Mouse (Mus musculus) midbrain, embryonic 16.5 days (tissue): Measurements from ENCODE around the gene Tufm. TPM values are rescaled to one million over a fixed set of nuclear protein-coding genes. Genes with fewer than 3 reads are reported as not detected.
A peak's percentile ranks its signal among the peaks of the same experiment; 100 is the strongest.

ENCODE experiments used
- ATAC-seq: fragments of 200-750 bp; cut with Nextera tagmentation; 2 replicates; pipeline ENCODE4 v1.8.0; 2017; ENCODE audit warnings: moderate TSS enrichment
- H3K27ac ChIP-seq: fragments of 300-500 bp; sonication (generic); 2 replicates; pipeline ENCODE4 v1.5.1; 2014; ENCODE audit warnings: mild to moderate bottlenecking, low read length, mixed read lengths
- H3K27me3 ChIP-seq: fragments of 300-500 bp; sonication (generic); 2 replicates; pipeline ENCODE4 v1.6.1; 2014; ENCODE audit warnings: low read depth, low read length, mixed read lengths; ENCODE audit not compliant: control insufficient read depth, insufficient read depth
- H3K36me3 ChIP-seq: fragments of 300-500 bp; sonication (generic); 2 replicates; pipeline ENCODE4 v1.6.1; 2014; ENCODE audit warnings: mild to moderate bottlenecking, low read length, moderate library complexity, mixed read lengths; ENCODE audit not compliant: control insufficient read depth, insufficient read depth
- H3K4me1 ChIP-seq: fragments of 300-500 bp; sonication (generic); 2 replicates; pipeline ENCODE4 v1.6.1; 2014; ENCODE audit warnings: mild to moderate bottlenecking, low read length, mixed read lengths; ENCODE audit not compliant: control insufficient read depth, insufficient read depth
- H3K4me2 ChIP-seq: fragments of 300-500 bp; sonication (generic); 2 replicates; pipeline ENCODE4 v1.6.1; 2014; ENCODE audit warnings: mild to moderate bottlenecking, low read length, mixed read lengths
- H3K4me3 ChIP-seq: fragments of 300-500 bp; sonication (generic); 2 replicates; pipeline ENCODE4 v1.5.1; 2014; ENCODE audit warnings: low read depth, mild to moderate bottlenecking, low read length, moderate library complexity, mixed read lengths
- H3K9ac ChIP-seq: fragments of 300-500 bp; sonication (generic); 2 replicates; pipeline ENCODE4 v1.6.1; 2014; ENCODE audit warnings: low read depth, low read length, mixed read lengths
- H3K9me3 ChIP-seq: fragments of 300-500 bp; sonication (generic); replicated peaks from 2 replicates; pipeline ENCODE4 v1.6.1; 2014; ENCODE audit warnings: mild to moderate bottlenecking, low read length, mixed read lengths; ENCODE audit not compliant: control insufficient read depth, poor library complexity, severe bottlenecking
- WGBS: fragments of 180-500 bp; shearing (Covaris S2); extraction: QIAGEN DNeasy Blood & Tissue Kit; methylation state at CpG from one replicate; pipeline ENCODE4 v1.1.7; 2014; 5-methylcytosine and 5-hydroxymethylcytosine counted together
- polyA plus RNA-seq: library from polyadenylated mRNA; unstranded; fragments of >200 nt; fragmentation: Nextera tagmentation; extraction: Ambion mirVana; gene quantifications from 2 replicates; pipeline ENCODE4 v1.2.1, GENCODE M21; 2015

Tufm gene
- polyA plus RNA-seq, 1 experiment from 2014 or later: 121 TPM

DNA sequence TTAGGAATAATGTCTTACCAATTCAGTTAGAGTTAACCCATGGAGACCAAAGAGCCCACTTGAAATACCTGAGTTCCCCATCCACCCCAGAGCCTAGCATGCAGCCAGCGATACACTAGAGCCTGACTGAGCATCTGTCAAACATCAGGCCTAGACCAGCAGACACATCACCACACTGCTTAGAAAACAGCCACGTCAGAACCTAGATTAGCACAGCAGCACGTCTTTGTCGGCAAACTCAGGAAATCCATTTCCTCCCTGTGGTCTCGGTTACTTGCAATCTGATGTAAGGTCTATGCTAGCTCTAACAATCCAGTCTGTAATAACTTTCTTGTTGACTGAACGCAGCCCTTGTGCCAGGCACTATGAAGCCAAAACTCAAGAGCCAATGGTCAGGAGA, 17.1 kb upstream of the Tufm start:
- 92% methylated on average over 6 of the region's 6 CpGs for WGBS

DNA sequence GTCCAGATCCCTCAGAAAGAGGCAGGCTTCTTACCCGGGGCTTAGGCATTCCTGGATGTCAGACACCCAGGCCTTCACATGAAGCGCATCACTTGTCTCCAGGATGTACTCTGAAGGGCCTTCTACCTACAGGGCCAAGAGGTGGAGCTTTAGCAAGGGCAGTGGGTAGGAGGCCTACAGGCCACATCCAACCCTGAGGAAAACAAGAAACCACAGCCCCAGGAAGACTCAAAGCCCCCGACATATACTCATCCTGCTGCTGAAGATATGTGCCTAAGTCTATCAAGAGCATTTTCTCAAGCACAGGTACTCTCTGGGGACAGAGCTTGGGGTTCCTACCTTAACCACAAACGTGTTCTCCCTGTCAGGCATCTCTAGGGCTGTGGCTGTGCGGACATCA, 15.8 kb upstream of the Tufm start:
- WGBS: 94% methylated on average over 5 of the region's 5 CpGs
- Histone ChIP-seq H3K27me3 (no peaks in the 10 kb centered on the region), H3K4me1 (peaks cover 18% of the 10 kb centered on the region), H3K27ac (no peak overlapping the region), H3K4me2 (no peak overlapping the region), H3K36me3 (peaks cover 43% of the 10 kb centered on the region), H3K9me3 (no peaks in the 10 kb centered on the region), H3K9ac (no peak overlapping the region), H3K4me3 (no peak overlapping the region)
- no peak for ATAC-seq

More for the DNA sequence above, 17.1 kb upstream of the Tufm start:
- H3K27ac ChIP-seq: no peak overlapping the region
- H3K9ac ChIP-seq: no peak overlapping the region
- H3K4me2 ChIP-seq: no peak overlapping the region
- no peaks in the 10 kb centered on the region for H3K9me3 ChIP-seq
- peaks cover 45% of the 10 kb centered on the region for H3K36me3 ChIP-seq
- ATAC-seq: no peak
- no peak overlapping the region for H3K4me3 ChIP-seq
- no peaks in the 10 kb centered on the region for H3K27me3 ChIP-seq
- peaks cover 12% of the 10 kb centered on the region for H3K4me1 ChIP-seq

DNA sequence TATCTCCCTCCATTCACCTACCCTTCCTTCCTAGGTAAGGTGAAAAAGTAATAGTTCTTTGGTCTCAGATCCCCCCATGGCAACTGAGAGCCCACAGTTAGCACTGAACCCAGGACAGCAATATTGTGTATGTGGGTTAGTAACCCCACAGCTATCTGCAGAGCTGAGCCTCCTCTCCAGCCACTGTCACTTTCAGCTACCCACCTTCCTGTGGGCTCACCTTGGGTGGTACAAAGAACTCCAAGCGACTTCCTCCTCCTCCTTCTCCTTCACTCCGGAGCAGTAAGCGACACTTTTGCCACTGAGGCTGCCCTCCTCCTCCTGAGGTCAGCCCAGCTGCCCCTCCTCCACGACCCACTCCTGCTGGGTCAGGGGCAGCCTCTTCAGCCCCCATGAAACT, 15.3 kb upstream of the Tufm start:
- 85% methylated on average over 4 of the region's 4 CpGs for WGBS
- peaks cover 39% of the 10 kb centered on the region for H3K36me3 ChIP-seq
- ATAC-seq: no peak
- no peak overlapping the region for H3K4me2 ChIP-seq
- H3K27me3 ChIP-seq: no peaks in the 10 kb centered on the region
- H3K4me1 ChIP-seq: peaks cover 18% of the 10 kb centered on the region
- no peak overlapping the region for H3K27ac ChIP-seq
- no peaks in the 10 kb centered on the region for H3K9me3 ChIP-seq
- no peak overlapping the region for H3K4me3 ChIP-seq
- H3K9ac ChIP-seq: no peak overlapping the region

DNA sequence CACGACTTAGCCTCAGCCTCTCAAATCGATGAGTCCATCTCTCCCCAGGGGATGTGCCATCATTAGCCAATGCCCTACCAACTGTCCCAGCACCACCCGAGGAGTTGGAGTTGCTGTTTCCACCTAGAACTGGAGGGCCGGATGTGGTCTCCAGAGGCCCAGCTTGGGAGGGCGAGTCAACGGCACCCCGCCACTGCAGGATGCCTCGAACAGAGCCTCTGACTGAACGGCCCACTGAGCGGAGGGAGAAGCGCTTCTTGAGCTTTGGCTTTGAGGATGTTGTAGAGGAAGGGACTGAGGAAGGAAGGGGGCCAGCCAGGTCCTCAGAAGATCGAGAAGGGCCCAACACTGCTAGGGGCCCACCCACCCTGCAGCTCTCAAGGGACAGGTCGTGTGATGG, 14.9 kb upstream of the Tufm start:
- H3K4me3 ChIP-seq: no peak overlapping the region
- ATAC-seq: no peak
- H3K27me3 ChIP-seq: no peaks in the 10 kb centered on the region
- no peak overlapping the region for H3K4me2 ChIP-seq
- no peak overlapping the region for H3K9ac ChIP-seq
- no peak overlapping the region for H3K27ac ChIP-seq
- H3K4me1 ChIP-seq: peaks cover 18% of the 10 kb centered on the region
- no peaks in the 10 kb centered on the region for H3K9me3 ChIP-seq
- peaks cover 34% of the 10 kb centered on the region for H3K36me3 ChIP-seq
- WGBS: 90% methylated on average over 13 of the region's 13 CpGs

DNA sequence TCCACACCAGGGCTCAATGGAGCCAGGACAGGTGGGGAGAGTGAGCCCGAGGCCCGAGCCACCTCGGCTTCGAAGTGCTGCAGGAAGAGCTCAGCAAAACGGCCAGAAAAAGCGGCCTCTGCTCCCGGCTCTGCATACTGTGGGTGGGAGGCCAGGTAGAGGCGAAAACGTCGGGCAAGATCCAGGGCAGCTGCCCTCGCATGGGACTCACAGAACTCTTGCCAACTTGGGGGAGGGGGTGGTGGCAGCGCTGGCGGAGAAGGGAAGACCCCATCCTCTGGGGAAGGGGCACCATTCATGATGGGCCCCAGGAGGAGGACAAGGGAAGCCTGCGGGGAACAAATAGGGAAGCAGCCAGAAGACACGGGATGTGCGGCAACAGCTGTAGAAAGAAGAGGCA, 14.4 kb upstream of the Tufm start:
- Histone ChIP-seq H3K4me2 (no peak overlapping the region), H3K36me3 (peaks cover 32% of the 10 kb centered on the region), H3K4me1 (peaks cover 18% of the 10 kb centered on the region), H3K27me3 (no peaks in the 10 kb centered on the region), H3K9me3 (no peaks in the 10 kb centered on the region), H3K27ac (no peak overlapping the region), H3K4me3 (no peak overlapping the region), H3K9ac (no peak overlapping the region)
- 90% methylated on average over 16 of the region's 16 CpGs for WGBS
- ATAC-seq: no peak

DNA sequence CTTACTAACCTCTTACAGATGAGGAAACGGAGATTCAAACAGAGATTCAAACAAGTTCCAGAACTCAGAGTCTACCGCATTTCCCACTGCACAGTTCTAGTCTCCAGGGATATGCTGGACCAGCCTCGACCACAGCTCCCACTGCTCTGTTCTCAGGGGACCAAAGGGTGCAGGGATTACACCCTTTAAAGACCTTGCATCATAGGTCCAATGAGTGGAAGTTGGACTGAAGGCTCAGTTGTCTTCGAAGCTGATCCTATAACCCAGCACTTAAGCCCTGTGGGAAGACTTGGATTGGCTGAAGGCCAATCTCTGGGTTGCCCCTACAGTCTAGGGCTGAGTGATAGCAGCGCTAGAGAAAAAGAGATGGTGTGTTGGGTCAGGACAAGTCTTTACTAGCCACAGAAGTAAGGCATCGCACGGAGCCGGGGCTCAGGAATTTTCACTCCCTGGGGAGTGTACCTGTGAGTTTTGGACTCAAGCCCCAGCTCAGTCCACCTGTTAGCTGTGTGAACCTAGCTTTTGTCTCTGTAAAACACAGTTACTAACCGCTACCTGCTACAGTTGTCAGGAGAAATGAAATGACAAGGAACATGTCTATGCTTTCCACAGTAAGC, 13.6 kb upstream of the Tufm start:
- no peak overlapping the region for H3K27ac ChIP-seq
- H3K4me2 ChIP-seq: peak overlapping the region; percentile 90
- peaks cover 18% of the 10 kb centered on the region for H3K4me1 ChIP-seq
- peak overlapping the region; percentile 88; the same call in 1 of the 2 replicates for H3K4me3 ChIP-seq
- H3K9me3 ChIP-seq: no peaks in the 10 kb centered on the region
- peak overlapping the region; percentile 95 for H3K9ac ChIP-seq
- no peaks in the 10 kb centered on the region for H3K27me3 ChIP-seq
- H3K36me3 ChIP-seq: peaks cover 24% of the 10 kb centered on the region
- WGBS: 84% methylated on average over 9 of the region's 9 CpGs
- ATAC-seq: no peak

DNA sequence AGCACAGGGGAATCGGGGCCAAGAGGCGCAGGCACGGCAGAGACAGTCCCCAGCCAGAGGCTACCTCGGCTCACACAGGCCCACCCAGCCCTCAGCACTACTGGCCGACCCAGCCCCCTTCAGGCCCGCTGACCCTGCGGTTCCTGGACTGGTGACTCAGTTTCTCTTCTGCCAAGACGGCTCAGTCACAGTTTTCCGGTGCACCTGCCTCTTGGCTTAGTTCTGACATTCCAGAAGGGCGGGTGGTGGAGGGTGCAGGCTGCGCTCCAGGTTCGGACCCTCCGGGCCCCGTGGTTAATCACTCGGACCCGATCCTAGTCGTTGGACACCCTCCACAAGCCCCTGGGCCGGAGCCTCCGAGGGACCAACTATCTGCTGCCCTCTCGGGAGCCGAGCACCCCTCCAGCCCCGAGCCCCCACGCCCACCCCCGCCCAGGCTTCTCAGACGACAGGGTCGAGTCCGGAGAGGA, 12.6 kb upstream of the Tufm start:
- peaks cover 18% of the 10 kb centered on the region for H3K4me1 ChIP-seq
- peaks cover 17% of the 10 kb centered on the region for H3K36me3 ChIP-seq
- peak overlapping the region; percentile 96 for H3K27ac ChIP-seq
- 1% methylated on average over 27 of the region's 27 CpGs for WGBS
- peak overlapping the region; percentile 88 for H3K4me3 ChIP-seq
- peak overlapping the region; percentile 90 for H3K4me2 ChIP-seq
- H3K27me3 ChIP-seq: no peaks in the 10 kb centered on the region
- peak overlapping the region; percentile 95 for H3K9ac ChIP-seq
- no peaks in the 10 kb centered on the region for H3K9me3 ChIP-seq
- ATAC-seq: peak; percentile 62

DNA sequence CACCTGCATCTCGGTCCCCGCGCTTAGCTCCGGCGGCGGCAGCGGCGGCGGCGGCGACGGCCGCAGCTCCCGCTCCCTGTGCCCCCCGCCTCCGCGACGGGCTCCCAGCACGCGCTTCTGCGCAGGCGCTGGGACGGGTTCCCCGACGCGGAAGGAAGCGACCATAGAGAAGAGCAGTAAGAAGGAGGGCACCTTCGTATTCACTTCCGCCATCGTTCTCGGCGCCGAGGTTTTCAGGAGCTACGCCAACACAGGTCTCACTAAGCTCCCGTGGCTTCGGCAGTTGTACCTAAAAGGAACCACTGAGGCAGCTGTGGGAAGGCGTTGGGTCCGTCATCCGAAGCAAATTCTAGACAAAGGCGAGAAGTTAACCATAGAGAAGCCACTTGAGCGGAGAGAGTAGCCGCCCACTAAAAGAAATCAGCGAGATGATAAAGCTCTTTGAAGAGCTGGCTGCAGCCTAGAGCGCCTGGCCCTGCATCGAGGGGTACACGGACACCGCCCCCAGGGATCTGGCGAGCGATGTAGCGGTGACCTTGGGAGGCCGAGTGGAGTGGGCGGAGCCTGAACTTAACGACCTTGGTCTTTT, 12.1 kb upstream of the Tufm start, which contains the start of gene Sh2b1:
TSS of gene Sh2b1 (minus strand) at position 432 of the 589 bp plus-strand sequence.
- H3K27ac ChIP-seq: peak within 1 kb of the TSS; percentile 96
- peak within 1 kb of the TSS; percentile 90 for H3K4me2 ChIP-seq
- peaks cover 18% of the 10 kb centered on the region for H3K4me1 ChIP-seq
- H3K36me3 ChIP-seq: peaks cover 17% of the 10 kb centered on the region
- H3K9me3 ChIP-seq: no peaks in the 10 kb centered on the region
- WGBS: under 1% methylated on average over 51 of the region's 53 CpGs
- H3K4me3 ChIP-seq: peak within 1 kb of the TSS; percentile 88
- ATAC-seq: peak; percentile 94
- H3K27me3 ChIP-seq: no peaks in the 10 kb centered on the region
- H3K9ac ChIP-seq: peak within 1 kb of the TSS; percentile 95

DNA sequence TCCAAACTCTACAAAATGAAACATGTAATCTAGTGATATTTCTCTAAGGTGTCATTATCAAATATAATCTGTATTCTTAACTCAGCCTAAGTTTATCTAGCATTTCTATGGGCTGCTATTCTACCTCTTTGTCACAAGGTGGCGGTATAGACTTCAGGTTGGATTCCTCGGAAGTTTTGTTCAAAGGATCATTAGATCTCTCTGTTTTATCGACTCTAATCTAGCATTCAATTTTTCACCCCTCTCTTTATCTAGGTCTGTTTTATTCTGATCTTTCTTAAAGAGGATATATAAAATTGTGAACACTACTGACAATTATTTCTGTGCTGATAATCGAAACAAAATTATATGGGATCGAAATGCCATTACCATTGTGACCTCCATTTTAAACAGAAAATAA, 5.5 kb upstream of the Tufm start:
- Histone ChIP-seq H3K27ac (no peak overlapping the region), H3K9me3 (no peaks in the 10 kb centered on the region), H3K4me2 (no peak overlapping the region), H3K36me3 (no peaks in the 10 kb centered on the region), H3K9ac (no peak overlapping the region), H3K4me3 (no peak overlapping the region), H3K4me1 (peaks cover 6% of the 10 kb centered on the region), H3K27me3 (no peaks in the 10 kb centered on the region)
- no peak for ATAC-seq
- WGBS: 21% methylated on average over 5 of the region's 5 CpGs
